Mouse (Mus musculus) hindbrain, embryonic 15.5 days (tissue): Measurements from ENCODE around the gene Tmem52b. TPM values are rescaled to one million over a fixed set of nuclear protein-coding genes. Genes with fewer than 3 reads are reported as not detected.
A peak's percentile ranks its signal among the peaks of the same experiment; 100 is the strongest.

Experiments used
- ATAC-seq: fragments of 200-750 bp; cut with Nextera tagmentation; 2 replicates; pipeline ENCODE4 v1.8.0; 2017; ENCODE audit warnings: low read depth, moderate number of reproducible peaks, moderate TSS enrichment; ENCODE audit not compliant: low FRiP score
- H3K27ac ChIP-seq: fragments of 300-500 bp; sonication (generic); replicated peaks from 2 replicates; pipeline ENCODE4 v1.5.1; 2015; ENCODE audit warnings: mild to moderate bottlenecking, inconsistent platforms
- H3K27me3 ChIP-seq: fragments of 300-500 bp; sonication (generic); 2 replicates; pipeline ENCODE4 v1.6.1; 2015; ENCODE audit warnings: control low read depth, inconsistent platforms
- H3K36me3 ChIP-seq: fragments of 300-500 bp; sonication (generic); 2 replicates; pipeline ENCODE4 v1.6.1; 2015; ENCODE audit warnings: control low read depth, inconsistent platforms
- H3K4me1 ChIP-seq: fragments of 300-500 bp; sonication (generic); replicated peaks from 2 replicates; pipeline ENCODE4 v1.6.1; 2015; ENCODE audit warnings: control low read depth, inconsistent platforms
- H3K4me2 ChIP-seq: fragments of 300-500 bp; sonication (generic); 2 replicates; pipeline ENCODE4 v1.6.1; 2015; ENCODE audit warnings: moderate library complexity, mild to moderate bottlenecking, inconsistent platforms
- H3K4me3 ChIP-seq: fragments of 300-500 bp; sonication (generic); 2 replicates; pipeline ENCODE4 v1.5.1; 2015; ENCODE audit warnings: mild to moderate bottlenecking, inconsistent platforms
- H3K9ac ChIP-seq: fragments of 300-500 bp; sonication (generic); 2 replicates; pipeline ENCODE4 v1.6.1; 2015; ENCODE audit warnings: inconsistent platforms
- H3K9me3 ChIP-seq: fragments of 300-500 bp; sonication (generic); 2 replicates; pipeline ENCODE4 v1.6.1; 2016; ENCODE audit warnings: control low read depth, inconsistent platforms
- WGBS: fragments of 180-500 bp; shearing (Covaris S2); methylation state at CpG from one replicate; pipeline ENCODE4 v1.1.7; 2015; 5-methylcytosine and 5-hydroxymethylcytosine counted together
- polyA plus RNA-seq: library from polyadenylated mRNA; unstranded; fragments of >200 nt; fragmentation: Nextera tagmentation; extraction: Ambion mirVana; gene quantifications from 2 replicates; pipeline ENCODE4 v1.2.1, GENCODE M21; 2015

Gene Tmem52b
- polyA plus RNA-seq, 1 experiment from 2014 or later = not detected

DNA sequence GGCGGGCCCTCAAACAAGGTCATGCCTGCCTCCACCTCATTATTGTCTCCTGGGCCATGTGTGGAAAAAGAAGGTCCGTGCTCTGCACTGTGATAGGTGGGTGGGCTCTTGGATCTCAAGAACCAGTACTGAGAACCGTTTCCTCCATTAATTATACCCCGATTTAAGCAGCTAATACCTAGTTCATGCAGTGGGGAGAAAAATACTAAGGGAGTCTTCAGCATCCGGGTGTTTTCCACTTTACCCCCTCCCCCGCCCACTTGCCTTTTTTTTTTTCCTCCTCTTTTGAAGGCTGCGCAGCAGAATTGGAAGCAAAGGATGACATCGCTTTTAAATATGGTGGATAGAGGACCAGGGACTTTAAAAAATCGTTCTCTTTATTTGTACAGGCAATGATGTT lies 21.7 kb downstream of the Tmem52b start:
- no peaks in the 10 kb centered on the region for H3K27me3 ChIP-seq
- ATAC-seq = peak; percentile 68
- 7% methylated on average over 9 of the region's 9 CpGs for WGBS
- peak overlapping the region; percentile 85 for H3K27ac ChIP-seq
- H3K9ac ChIP-seq = peak overlapping the region; percentile 93
- peaks cover 33% of the 10 kb centered on the region for H3K4me1 ChIP-seq
- H3K36me3 ChIP-seq = peaks cover 14% of the 10 kb centered on the region
- H3K4me2 ChIP-seq = peak overlapping the region; percentile 75
- H3K9me3 ChIP-seq = no peaks in the 10 kb centered on the region
- peak overlapping the region; percentile 96 for H3K4me3 ChIP-seq

DNA sequence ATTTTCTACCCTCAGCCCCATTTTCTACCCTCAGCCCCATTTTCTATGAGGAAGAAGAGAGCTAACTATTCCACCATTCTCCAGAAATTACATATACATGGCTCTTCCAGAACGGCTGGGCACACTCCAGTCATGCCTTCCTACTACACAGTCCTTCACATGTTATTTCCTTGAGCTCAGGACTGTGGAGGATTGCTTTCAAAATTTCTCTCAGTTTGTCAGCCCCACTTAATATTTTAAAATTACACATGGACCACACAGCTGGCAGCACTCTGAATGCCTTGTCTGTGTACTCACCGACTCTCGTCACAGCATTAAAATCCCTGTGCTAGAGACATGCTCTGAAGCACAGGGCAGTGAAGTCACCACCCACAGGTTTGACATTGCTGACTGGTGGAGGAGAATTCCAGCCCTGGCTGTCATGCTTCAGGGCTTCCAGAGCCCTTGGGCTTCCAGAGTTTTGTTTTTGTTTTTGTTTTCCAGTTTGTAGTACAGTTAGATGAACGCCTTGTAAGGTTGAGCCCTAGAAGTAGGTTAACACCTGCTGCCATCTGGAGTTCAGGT lies 22.4 kb downstream of the Tmem52b start:
- H3K27ac ChIP-seq = peak overlapping the region; percentile 85
- peak overlapping the region; percentile 75 for H3K4me2 ChIP-seq
- WGBS = 32% methylated on average over 4 of the region's 4 CpGs
- ATAC-seq = peak; percentile 35; the same call in 1 of the 2 replicates
- peak overlapping the region; percentile 96 for H3K4me3 ChIP-seq
- peaks cover 21% of the 10 kb centered on the region for H3K36me3 ChIP-seq
- no peaks in the 10 kb centered on the region for H3K27me3 ChIP-seq
- no peaks in the 10 kb centered on the region for H3K9me3 ChIP-seq
- peaks cover 33% of the 10 kb centered on the region for H3K4me1 ChIP-seq
- peak overlapping the region; percentile 93 for H3K9ac ChIP-seq

DNA sequence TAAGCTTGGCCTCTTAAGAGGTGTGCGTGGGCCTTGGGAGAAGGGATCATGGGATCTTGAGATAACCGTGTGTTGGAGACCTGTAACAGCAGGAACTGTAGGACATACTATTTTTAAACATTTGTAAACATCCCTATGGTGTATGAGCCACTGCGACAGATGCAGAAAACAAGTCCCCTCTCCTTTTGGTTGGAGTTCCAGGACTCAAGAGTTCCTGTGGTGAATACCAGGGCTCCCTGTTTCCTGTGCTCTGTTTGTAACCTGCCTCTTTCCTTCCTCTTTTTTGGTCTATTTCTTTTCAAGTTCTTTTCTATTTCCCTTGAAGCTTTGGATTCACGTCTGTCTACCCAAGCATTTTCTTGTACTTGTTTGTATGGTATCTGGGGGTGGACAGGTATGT lies 23.4 kb downstream of the Tmem52b start:
- Histone ChIP-seq H3K27ac (no peak overlapping the region), H3K36me3 (peaks cover 31% of the 10 kb centered on the region), H3K4me1 (peaks cover 33% of the 10 kb centered on the region), H3K4me3 (peak overlapping the region; percentile 96; the same call in 1 of the 2 replicates), H3K9ac (no peak overlapping the region), H3K27me3 (no peaks in the 10 kb centered on the region), H3K9me3 (no peaks in the 10 kb centered on the region), H3K4me2 (peak overlapping the region; percentile 75)
- no peak for ATAC-seq
- WGBS = 78% methylated on average over 4 of the region's 4 CpGs

DNA sequence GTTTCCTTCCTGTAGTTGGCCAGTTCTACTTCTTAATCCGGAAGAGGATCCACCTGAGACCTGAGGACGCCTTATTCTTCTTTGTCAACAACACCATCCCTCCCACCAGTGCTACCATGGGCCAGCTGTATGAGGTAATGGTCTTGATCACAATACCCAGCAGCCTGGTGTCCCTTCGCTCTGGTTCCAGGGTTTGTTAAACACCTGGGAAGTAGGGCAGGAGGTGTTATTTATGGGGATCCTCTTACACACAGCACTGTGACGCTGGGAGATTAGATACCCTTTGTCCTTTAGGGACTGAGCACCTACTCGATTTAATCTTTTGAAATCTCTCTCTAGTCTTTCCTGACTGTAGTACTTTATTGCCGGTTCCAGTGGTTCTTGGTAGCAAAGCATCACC lies 26.2 kb downstream of the Tmem52b start:
- WGBS = 87% methylated on average over 6 of the region's 6 CpGs
- no peak for ATAC-seq
- Histone ChIP-seq H3K4me2 (no peak overlapping the region), H3K27ac (no peak overlapping the region), H3K9me3 (no peaks in the 10 kb centered on the region), H3K4me1 (peaks cover 26% of the 10 kb centered on the region), H3K27me3 (no peaks in the 10 kb centered on the region), H3K4me3 (no peak overlapping the region), H3K9ac (no peak overlapping the region), H3K36me3 (peaks cover 43% of the 10 kb centered on the region)

DNA sequence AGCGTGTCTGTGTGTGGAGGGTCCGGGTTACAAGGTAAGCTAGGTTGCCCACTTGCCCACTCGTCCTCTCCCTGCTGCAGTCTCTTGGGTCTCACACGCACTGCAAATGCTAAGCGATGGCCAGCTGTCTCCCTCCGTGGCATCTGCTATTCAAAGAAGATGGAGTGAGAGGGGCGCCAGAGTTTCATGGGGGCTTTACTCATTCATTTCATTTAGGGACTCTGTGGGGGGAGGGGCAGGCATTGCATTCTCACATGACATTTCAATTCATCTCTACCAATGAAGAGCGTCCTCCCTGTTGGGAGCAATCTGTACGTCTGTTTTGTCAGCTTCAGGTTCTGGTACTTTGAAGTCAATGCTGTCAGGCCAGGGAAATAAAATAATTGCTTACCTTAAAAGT lies 29.6 kb downstream of the Tmem52b start:
- Histone ChIP-seq H3K27me3 (no peaks in the 10 kb centered on the region), H3K9me3 (no peaks in the 10 kb centered on the region), H3K4me3 (no peak overlapping the region), H3K9ac (no peak overlapping the region), H3K4me2 (no peak overlapping the region), H3K36me3 (peaks cover 43% of the 10 kb centered on the region), H3K27ac (no peak overlapping the region), H3K4me1 (peaks cover 4% of the 10 kb centered on the region)
- ATAC-seq = no peak
- 29% methylated on average over 9 of the region's 9 CpGs for whole genome bisulfite sequencing

DNA sequence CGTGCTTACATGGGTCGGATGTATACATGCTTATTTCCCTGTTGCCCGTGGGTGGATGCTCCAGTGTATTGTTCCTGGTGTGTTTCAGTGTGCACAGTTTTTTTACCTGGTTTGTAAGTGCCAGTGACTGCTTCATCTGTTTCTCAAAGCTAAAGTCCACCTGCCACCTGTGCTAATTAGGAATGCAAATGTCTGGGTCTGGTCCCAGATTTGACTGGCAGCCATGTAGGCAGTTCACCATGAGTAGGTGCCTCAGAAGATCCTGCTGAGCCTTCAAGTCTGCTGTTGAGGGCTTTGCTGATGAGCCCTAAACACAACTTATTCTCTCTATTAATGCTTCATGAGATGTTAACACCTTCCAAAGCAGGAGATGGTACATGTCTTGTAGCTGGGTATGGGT lies 30.2 kb downstream of the Tmem52b start:
- no peak for ATAC-seq
- Histone ChIP-seq H3K27me3 (no peaks in the 10 kb centered on the region), H3K4me3 (no peak overlapping the region), H3K4me2 (no peak overlapping the region), H3K27ac (no peak overlapping the region), H3K9me3 (no peaks in the 10 kb centered on the region), H3K36me3 (peaks cover 40% of the 10 kb centered on the region), H3K9ac (no peak overlapping the region), H3K4me1 (peaks cover 3% of the 10 kb centered on the region; the same call in 1 of the 2 replicates)
- WGBS = 89% methylated on average over 3 of the region's 3 CpGs

DNA sequence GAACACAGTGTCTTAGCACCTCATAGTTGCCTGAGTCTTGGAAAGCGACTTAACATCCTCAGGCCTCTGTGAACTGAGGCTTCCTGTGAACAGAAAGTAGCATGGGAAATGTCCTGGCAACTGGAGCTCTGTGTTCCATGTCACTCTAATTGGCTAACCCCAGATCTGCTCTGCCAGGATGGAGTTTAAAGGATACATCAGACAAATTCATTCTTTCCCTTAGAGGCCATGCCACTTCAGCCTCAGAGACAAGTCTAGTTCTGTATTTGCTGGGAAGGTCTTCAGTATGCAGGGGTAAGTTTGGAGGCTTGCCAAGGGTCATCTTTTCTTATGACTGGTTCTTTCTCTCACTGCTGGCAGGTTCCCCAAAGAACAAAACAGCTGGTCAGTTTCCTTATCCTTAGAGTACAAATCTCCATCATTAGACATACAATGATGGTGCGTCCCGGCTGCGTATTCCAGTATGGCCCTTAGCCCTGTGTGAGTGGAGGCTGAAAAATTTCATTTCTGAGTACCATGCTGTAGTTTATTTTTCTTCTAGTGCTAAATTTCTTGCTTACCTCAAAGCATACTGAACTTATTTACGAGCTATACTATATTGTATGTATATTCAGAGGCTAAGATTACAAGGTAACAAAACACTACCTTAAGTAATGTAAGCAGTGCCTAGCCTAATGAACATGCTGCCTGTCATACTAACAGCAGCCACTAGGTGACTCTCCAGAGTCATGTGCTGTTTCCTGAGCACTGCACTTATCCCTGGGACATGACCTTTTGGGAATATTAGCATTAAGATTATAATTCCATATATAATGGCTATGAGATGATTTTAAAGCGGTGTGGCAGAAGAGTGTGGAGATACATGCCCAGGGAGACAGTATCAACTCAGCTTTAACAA lies 31.6 kb downstream of the Tmem52b start:
- no peak overlapping the region for H3K4me2 ChIP-seq
- no peaks in the 10 kb centered on the region for H3K27me3 ChIP-seq
- H3K9ac ChIP-seq = no peak overlapping the region
- H3K9me3 ChIP-seq = no peaks in the 10 kb centered on the region
- no peak overlapping the region for H3K4me3 ChIP-seq
- H3K36me3 ChIP-seq = peaks cover 30% of the 10 kb centered on the region
- 0 out of 2 replicates have a peak overlapping the region, but pooled peaks have one; percentile 22 for H3K27ac ChIP-seq
- 44% methylated on average over 6 of the region's 6 CpGs for WGBS
- peaks cover 3% of the 10 kb centered on the region; the same call in 1 of the 2 replicates for H3K4me1 ChIP-seq
- peak; percentile 88 for ATAC-seq

DNA sequence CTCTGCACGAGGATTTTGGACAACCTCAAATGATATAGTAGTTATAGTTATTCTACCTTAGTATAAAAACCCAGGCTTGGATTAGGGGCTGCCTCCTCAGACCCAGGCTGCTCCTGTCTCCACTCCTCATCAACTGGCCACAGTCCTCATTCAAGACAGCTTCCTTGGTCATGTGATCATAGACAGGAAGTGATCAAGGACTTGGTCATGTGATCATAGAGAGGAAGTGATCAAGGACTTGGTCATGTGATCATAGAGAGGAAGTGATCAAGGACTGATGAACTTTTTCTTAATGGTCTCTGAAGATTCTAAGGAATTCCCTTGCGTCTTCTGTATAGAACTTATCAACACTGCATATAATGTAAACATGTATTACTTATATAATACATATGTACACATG lies 34.9 kb downstream of the Tmem52b start:
- H3K27ac ChIP-seq = no peak overlapping the region
- H3K9me3 ChIP-seq = no peaks in the 10 kb centered on the region
- H3K27me3 ChIP-seq = no peaks in the 10 kb centered on the region
- WGBS = 85% methylated on average over 2 of the region's 2 CpGs
- H3K9ac ChIP-seq = no peak overlapping the region
- no peak overlapping the region for H3K4me2 ChIP-seq
- no peak for ATAC-seq
- H3K4me1 ChIP-seq = peaks cover 3% of the 10 kb centered on the region; the same call in 1 of the 2 replicates
- H3K36me3 ChIP-seq = no peaks in the 10 kb centered on the region
- H3K4me3 ChIP-seq = no peak overlapping the region

DNA sequence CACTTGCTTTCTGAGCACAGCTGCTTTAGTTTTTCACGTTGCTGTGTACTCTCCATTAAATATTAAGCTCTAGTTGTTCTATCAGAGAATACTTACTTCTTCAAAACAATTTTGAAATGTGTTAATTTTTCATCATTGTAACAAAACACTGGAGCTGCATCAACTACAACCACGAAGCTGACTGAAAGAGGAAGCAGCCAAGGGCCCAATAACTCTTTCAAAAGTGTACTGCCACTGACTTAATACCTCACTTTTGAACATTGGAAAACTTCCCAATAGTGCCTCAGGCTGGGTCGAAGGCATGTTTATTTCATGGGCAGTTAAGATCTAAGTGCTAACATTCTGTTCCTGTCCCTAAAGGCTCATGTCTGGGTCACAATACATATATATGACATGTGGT lies 35.7 kb downstream of the Tmem52b start:
- Histone ChIP-seq H3K27ac (no peak overlapping the region), H3K9ac (no peak overlapping the region), H3K4me3 (no peak overlapping the region), H3K27me3 (no peaks in the 10 kb centered on the region), H3K4me1 (peaks cover 3% of the 10 kb centered on the region; the same call in 1 of the 2 replicates), H3K9me3 (no peaks in the 10 kb centered on the region), H3K36me3 (no peaks in the 10 kb centered on the region), H3K4me2 (no peak overlapping the region)
- 80% methylated on average over 3 of the region's 3 CpGs for WGBS
- ATAC-seq = no peak

DNA sequence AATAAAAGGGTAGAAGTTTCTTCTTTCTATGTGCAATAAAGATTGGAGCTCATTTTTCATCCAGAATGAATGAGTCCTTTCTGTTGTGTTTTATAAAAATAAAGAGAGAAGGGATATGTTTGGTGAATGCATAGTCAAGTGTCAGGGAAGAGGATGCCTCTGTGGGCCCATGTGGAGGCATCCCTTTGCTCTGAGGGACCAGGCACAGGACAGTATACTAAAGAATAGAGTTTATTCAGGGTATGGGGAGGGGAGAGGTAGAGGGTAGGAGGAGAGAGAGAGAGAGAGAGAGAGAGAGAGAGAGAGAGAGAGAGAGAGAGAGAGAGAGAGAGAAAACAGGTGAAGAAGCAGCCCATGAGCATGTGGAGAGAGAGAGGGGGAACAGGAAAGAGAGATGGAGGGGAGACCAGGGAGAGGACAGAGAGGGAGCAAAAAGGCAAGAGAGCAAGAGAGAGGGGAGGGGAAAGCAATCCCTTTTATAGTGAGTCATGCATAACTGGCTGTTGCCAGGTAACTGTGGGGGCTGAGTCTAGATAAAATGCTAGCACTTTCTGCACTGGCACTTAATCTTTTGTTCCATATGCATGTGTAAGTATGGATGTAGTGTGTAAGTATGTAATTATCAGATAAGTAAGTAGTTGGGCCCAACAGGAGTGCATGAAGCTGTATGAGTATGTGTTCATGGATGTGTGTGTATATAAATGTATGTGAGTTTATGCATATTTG lies 45.1 kb downstream of the Tmem52b start:
- Histone ChIP-seq H3K27ac (no peak overlapping the region), H3K4me1 (0 out of 2 replicates have a peak, but pooled peaks cover 3% of the 10 kb centered on the region), H3K27me3 (no peaks in the 10 kb centered on the region), H3K36me3 (no peaks in the 10 kb centered on the region), H3K9ac (no peak overlapping the region), H3K9me3 (no peaks in the 10 kb centered on the region), H3K4me2 (no peak overlapping the region), H3K4me3 (no peak overlapping the region)
- ATAC-seq = peak; percentile 54; the same call in 1 of the 2 replicates

DNA sequence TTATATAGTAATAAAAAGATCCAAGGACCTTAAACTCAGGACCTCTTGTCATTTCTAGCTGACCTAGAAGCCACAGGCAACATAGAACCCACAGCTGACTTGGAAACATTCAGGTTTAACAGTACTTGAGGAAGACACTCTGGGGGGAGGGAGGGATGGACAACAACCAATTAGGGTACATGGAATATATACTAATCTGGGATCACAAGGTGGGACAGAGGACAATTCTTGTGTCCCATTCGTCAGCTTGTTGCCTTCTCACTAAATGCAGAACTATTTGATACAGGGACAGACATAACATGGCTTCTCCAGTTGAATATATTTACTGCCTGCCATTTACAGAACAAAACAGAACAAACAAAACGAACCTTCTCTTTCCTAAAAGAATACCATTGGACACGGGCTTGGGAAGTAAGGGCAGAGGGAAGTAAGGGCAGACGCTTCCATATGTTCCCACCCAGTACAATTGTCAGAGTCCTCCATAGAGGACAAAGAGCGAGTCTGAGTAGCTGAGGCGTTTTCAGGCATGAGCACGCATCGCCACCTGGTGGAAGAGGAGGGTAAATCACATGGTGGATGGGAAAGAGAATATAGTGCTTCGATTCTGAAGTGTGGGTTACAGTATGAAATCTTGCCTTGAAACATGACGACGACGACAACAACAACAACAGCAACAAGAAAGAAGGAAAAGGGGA lies 46.7 kb downstream of the Tmem52b start:
- H3K27ac ChIP-seq = no peak overlapping the region
- no peak overlapping the region for H3K9ac ChIP-seq
- WGBS = 20% methylated on average over 12 of the region's 12 CpGs
- 0 out of 2 replicates have a peak, but pooled peaks cover 3% of the 10 kb centered on the region for H3K4me1 ChIP-seq
- H3K9me3 ChIP-seq = no peaks in the 10 kb centered on the region
- ATAC-seq = peak; percentile 91
- no peaks in the 10 kb centered on the region for H3K27me3 ChIP-seq
- no peaks in the 10 kb centered on the region for H3K36me3 ChIP-seq
- peak overlapping the region; percentile 32; the same call in 1 of the 2 replicates for H3K4me2 ChIP-seq
- no peak overlapping the region for H3K4me3 ChIP-seq
